Mouse (Mus musculus) liver, embryonic 14.5 days (tissue): ENCODE results near the gene Igsf21.

ENCODE experiments used
- CTCF ChIP-seq: IDR thresholded peaks from 2 replicates; pipeline ENCODE4 v1.5.1; 2016; ENCODE audit warnings: antibody characterized with exemption, low read depth, control low read depth
- EP300 ChIP-seq: IDR thresholded peaks from 2 replicates; pipeline ENCODE4 v1.6.1; 2016; ENCODE audit warnings: antibody characterized with exemption, low read depth

- TF ChIP-seq CTCF, result no peak
- no peak for TF ChIP-seq EP300
Observed at GRCm38 (mm10) chr4:140063153-140063671, 183.4 kb downstream of the Igsf21 start.
